Mouse (Mus musculus): Measurements from ENCODE around the gene Prkca. TPM values are rescaled to one million over a fixed set of nuclear protein-coding genes. Genes with fewer than 3 reads are reported as not detected.

Gene Prkca
- polyA plus RNA-seq, 1 experiment = 2.2 TPM

DNA sequence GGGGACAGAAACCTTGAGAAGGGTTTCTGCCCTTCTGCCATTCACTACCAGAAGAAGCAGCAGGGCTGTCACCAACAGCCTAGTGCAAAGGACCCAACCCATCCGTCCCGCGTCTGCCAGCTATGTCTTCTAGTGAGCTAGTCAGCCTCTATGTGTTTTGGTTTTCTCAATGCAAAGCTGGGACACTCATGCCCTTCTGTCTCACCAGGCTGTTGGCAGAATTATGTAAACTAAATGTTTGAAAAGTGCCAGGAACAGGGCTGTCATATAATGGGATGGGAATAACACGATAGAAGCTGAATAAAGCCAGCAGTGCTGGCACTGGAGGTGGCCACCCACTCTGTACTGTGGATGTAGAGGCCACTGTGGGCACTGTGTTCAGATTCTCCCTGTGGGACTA lies 393.1 kb downstream of the Prkca start:
- Histone ChIP-seq H3K4me3 (ENCODE audit: control insufficient read depth, low read depth, low read length) (no peak overlapping the region), H3K27me3 (ENCODE audit: control insufficient read depth, insufficient read depth, low read length) (no peaks in the 10 kb centered on the region), H3K36me3 (ENCODE audit: control insufficient read depth, insufficient read depth, low read length) (no peaks in the 10 kb centered on the region), H3K4me1 (ENCODE audit: control insufficient read depth, insufficient read depth, low read length) (no peaks in the 10 kb centered on the region), H3K27ac (ENCODE audit: control insufficient read depth, insufficient read depth, low read depth, low read length) (no peak overlapping the region)
- TF ChIP-seq CTCF (IDR thresholded peaks at IDR 0.05; ENCODE audit: control insufficient read depth, insufficient read depth, insufficient replicate concordance, low read depth, low read length) = no peak

- no peaks in the 10 kb centered on the region for H3K4me1 ChIP-seq (ENCODE audit: control insufficient read depth, insufficient read depth, low read length)
- H3K27ac ChIP-seq (ENCODE audit: control insufficient read depth, insufficient read depth, low read depth, low read length) = no peak overlapping the region
- no peaks in the 10 kb centered on the region for H3K27me3 ChIP-seq (ENCODE audit: control insufficient read depth, insufficient read depth, low read length)
- no peaks in the 10 kb centered on the region for H3K36me3 ChIP-seq (ENCODE audit: control insufficient read depth, insufficient read depth, low read length)
- no peak overlapping the region for H3K4me3 ChIP-seq (ENCODE audit: control insufficient read depth, low read depth, low read length)
- TF ChIP-seq POLR2A (IDR thresholded peaks at IDR 0.05; ENCODE audit: control insufficient read depth, low read depth, low read length) (no peak), CTCF (IDR thresholded peaks at IDR 0.05; ENCODE audit: control insufficient read depth, insufficient read depth, insufficient replicate concordance, low read depth, low read length) (no peak)
Measured at GRCm38 (mm10) chr11:107950211-107950610, 393.5 kb downstream of the Prkca start.

GRCm38 (mm10) chr11:107947951-107948350 lies 395.8 kb downstream of the Prkca start:
- H3K27ac ChIP-seq (ENCODE audit: control insufficient read depth, insufficient read depth, low read depth, low read length) = no peak overlapping the region
- no peak overlapping the region for H3K4me3 ChIP-seq (ENCODE audit: control insufficient read depth, low read depth, low read length)
- no peak for TF ChIP-seq CTCF (IDR thresholded peaks at IDR 0.05; ENCODE audit: control insufficient read depth, insufficient read depth, insufficient replicate concordance, low read depth, low read length)

GRCm38 (mm10) chr11:107946823-107947222 lies 396.9 kb downstream of the Prkca start:
- Histone ChIP-seq H3K36me3 (ENCODE audit: control insufficient read depth, insufficient read depth, low read length) (no peaks in the 10 kb centered on the region), H3K27me3 (ENCODE audit: control insufficient read depth, insufficient read depth, low read length) (no peaks in the 10 kb centered on the region), H3K27ac (ENCODE audit: control insufficient read depth, insufficient read depth, low read depth, low read length) (no peak overlapping the region), H3K4me1 (ENCODE audit: control insufficient read depth, insufficient read depth, low read length) (no peaks in the 10 kb centered on the region), H3K4me3 (ENCODE audit: control insufficient read depth, low read depth, low read length) (no peak overlapping the region)
- no peak for TF ChIP-seq CTCF (IDR thresholded peaks at IDR 0.05; ENCODE audit: control insufficient read depth, insufficient read depth, insufficient replicate concordance, low read depth, low read length)
- TF ChIP-seq POLR2A (IDR thresholded peaks at IDR 0.05; ENCODE audit: control insufficient read depth, low read depth, low read length) = no peak

More at GRCm38 (mm10) chr11:107947951-107948350, 395.8 kb downstream of the Prkca start:
- Histone ChIP-seq H3K27me3 (ENCODE audit: control insufficient read depth, insufficient read depth, low read length) (no peaks in the 10 kb centered on the region), H3K4me1 (ENCODE audit: control insufficient read depth, insufficient read depth, low read length) (no peaks in the 10 kb centered on the region), H3K36me3 (ENCODE audit: control insufficient read depth, insufficient read depth, low read length) (no peaks in the 10 kb centered on the region)

- Histone ChIP-seq H3K4me1 (ENCODE audit: control insufficient read depth, insufficient read depth, low read length) (no peaks in the 10 kb centered on the region), H3K27me3 (ENCODE audit: control insufficient read depth, insufficient read depth, low read length) (no peaks in the 10 kb centered on the region), H3K4me3 (ENCODE audit: control insufficient read depth, low read depth, low read length) (no peak overlapping the region), H3K36me3 (ENCODE audit: control insufficient read depth, insufficient read depth, low read length) (no peaks in the 10 kb centered on the region), H3K27ac (ENCODE audit: control insufficient read depth, insufficient read depth, low read depth, low read length) (no peak overlapping the region)
- TF ChIP-seq CTCF (IDR thresholded peaks at IDR 0.05; ENCODE audit: control insufficient read depth, insufficient read depth, insufficient replicate concordance, low read depth, low read length) (no peak), POLR2A (IDR thresholded peaks at IDR 0.05; ENCODE audit: control insufficient read depth, low read depth, low read length) (no peak)
Measured at GRCm38 (mm10) chr11:107936929-107937328, 406.8 kb downstream of the Prkca start.

GRCm38 (mm10) chr11:107931721-107932120 lies 412.0 kb downstream of the Prkca start:
- H3K4me3 ChIP-seq (ENCODE audit: control insufficient read depth, low read depth, low read length) = no peak overlapping the region
- H3K36me3 ChIP-seq (ENCODE audit: control insufficient read depth, insufficient read depth, low read length) = no peaks in the 10 kb centered on the region
- no peaks in the 10 kb centered on the region for H3K27me3 ChIP-seq (ENCODE audit: control insufficient read depth, insufficient read depth, low read length)
- no peak for TF ChIP-seq CTCF (IDR thresholded peaks at IDR 0.05; ENCODE audit: control insufficient read depth, insufficient read depth, insufficient replicate concordance, low read depth, low read length)
- no peak for TF ChIP-seq POLR2A (IDR thresholded peaks at IDR 0.05; ENCODE audit: control insufficient read depth, low read depth, low read length)
- H3K27ac ChIP-seq (ENCODE audit: control insufficient read depth, insufficient read depth, low read depth, low read length) = no peak overlapping the region
- H3K4me1 ChIP-seq (ENCODE audit: control insufficient read depth, insufficient read depth, low read length) = peaks cover 2% of the 10 kb centered on the region; the same call in 1 of the 2 replicates

DNA sequence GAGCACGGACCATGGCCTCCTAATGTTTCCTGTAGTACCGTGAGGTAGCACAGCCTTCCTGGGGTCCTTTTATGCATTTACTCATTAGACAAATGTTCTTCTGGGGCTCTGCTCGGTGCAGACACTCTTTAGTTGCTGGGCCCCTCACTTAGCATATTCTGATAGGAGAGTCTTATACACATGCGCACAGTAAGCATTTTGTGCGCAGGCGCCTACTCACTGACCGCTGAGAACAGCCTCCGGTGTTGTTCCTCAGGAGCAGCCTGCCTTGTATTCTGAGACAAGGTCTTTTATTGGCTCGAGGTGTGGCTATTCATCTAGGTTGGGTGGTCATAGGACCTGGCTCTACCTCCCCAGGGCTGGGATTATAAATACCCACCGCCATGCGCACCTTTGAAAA lies 412.4 kb downstream of the Prkca start:
- H3K27ac ChIP-seq (ENCODE audit: control insufficient read depth, insufficient read depth, low read depth, low read length) = no peak overlapping the region
- no peaks in the 10 kb centered on the region for H3K27me3 ChIP-seq (ENCODE audit: control insufficient read depth, insufficient read depth, low read length)
- TF ChIP-seq POLR2A (IDR thresholded peaks at IDR 0.05; ENCODE audit: control insufficient read depth, low read depth, low read length) = no peak
- TF ChIP-seq CTCF (IDR thresholded peaks at IDR 0.05; ENCODE audit: control insufficient read depth, insufficient read depth, insufficient replicate concordance, low read depth, low read length) = no peak
- H3K36me3 ChIP-seq (ENCODE audit: control insufficient read depth, insufficient read depth, low read length) = no peaks in the 10 kb centered on the region
- peak overlapping the region; percentile 53 for H3K4me3 ChIP-seq (ENCODE audit: control insufficient read depth, low read depth, low read length)
- peaks cover 2% of the 10 kb centered on the region; the same call in 1 of the 2 replicates for H3K4me1 ChIP-seq (ENCODE audit: control insufficient read depth, insufficient read depth, low read length)

GRCm38 (mm10) chr11:107929712-107930111 lies 414.0 kb downstream of the Prkca start:
- Histone ChIP-seq H3K27ac (ENCODE audit: control insufficient read depth, insufficient read depth, low read depth, low read length) (no peak overlapping the region), H3K36me3 (ENCODE audit: control insufficient read depth, insufficient read depth, low read length) (no peaks in the 10 kb centered on the region), H3K4me1 (ENCODE audit: control insufficient read depth, insufficient read depth, low read length) (peaks cover 2% of the 10 kb centered on the region; the same call in 1 of the 2 replicates), H3K27me3 (ENCODE audit: control insufficient read depth, insufficient read depth, low read length) (no peaks in the 10 kb centered on the region), H3K4me3 (ENCODE audit: control insufficient read depth, low read depth, low read length) (no peak overlapping the region)
- TF ChIP-seq CTCF (IDR thresholded peaks at IDR 0.05; ENCODE audit: control insufficient read depth, insufficient read depth, insufficient replicate concordance, low read depth, low read length) (no peak), POLR2A (IDR thresholded peaks at IDR 0.05; ENCODE audit: control insufficient read depth, low read depth, low read length) (no peak)
